Mouse (Mus musculus): Measurements from ENCODE around the gene Aida.

DNA sequence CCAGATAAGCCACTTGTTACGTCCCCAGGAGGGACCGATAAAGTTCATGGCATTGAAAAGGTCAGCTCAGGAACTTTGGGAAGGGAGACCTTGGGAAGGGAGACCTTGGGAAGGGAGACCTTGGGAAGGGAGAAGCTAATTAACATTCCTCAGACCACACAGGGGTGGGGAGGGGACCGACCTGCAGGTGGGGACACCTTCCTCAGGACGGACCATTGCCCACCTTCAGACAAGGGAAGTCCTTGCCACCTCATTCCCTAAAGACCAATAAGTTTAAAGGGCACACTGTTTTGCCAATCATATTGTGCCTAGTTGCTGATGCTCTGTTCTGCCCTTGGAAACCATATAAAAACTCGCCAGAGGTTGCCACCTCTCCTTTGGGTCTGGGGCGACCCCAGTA is 28.7 kb upstream of the Aida start:
- TF ChIP-seq E2F4 (IDR thresholded peaks at IDR 0.05; ENCODE audit: borderline replicate concordance, low read depth, low read length) (no peak), CTCF (IDR thresholded peaks at IDR 0.05 in 2 of 3, conservative IDR thresholded peaks at IDR 0.05 in 1 of 3; ENCODE audit: control insufficient read depth in 1 of 3, insufficient read depth in 1 of 3, low read depth in 2 of 3, low read length in 3 of 3, poor library complexity in 1 of 3, severe bottlenecking in 1 of 3) (no peak), RAD21 (IDR thresholded peaks at IDR 0.05; ENCODE audit: low read depth, low read length) (no peak), ZKSCAN1 (IDR thresholded peaks at IDR 0.05; ENCODE audit: low read depth, low read length) (no peak), CHD2 (IDR thresholded peaks at IDR 0.05; ENCODE audit: low read length) (no peak), EP300 (IDR thresholded peaks at IDR 0.05; ENCODE audit: low read depth in 1 of 2, low read length in 2 of 2) (no peak), ZMIZ1 (IDR thresholded peaks at IDR 0.05; ENCODE audit: low read depth, low read length) (no peak), ZC3H11A (IDR thresholded peaks at IDR 0.05; ENCODE audit: low read depth, low read length) (no peak)

All from MEL (cell line).